Mouse (Mus musculus) layer of hippocampus, adult 6 months (tissue): ENCODE results near the gene Gm6812. TPM values are rescaled to one million over a fixed set of nuclear protein-coding genes. Genes with fewer than 3 reads are reported as not detected.

ENCODE experiments used
- long read RNA-seq, 2 experiments: library from polyadenylated mRNA; unstranded; transcript quantifications; one replicate each; pipeline ENCODE4 v2.0.0; 2019 to 2020
- polyA plus RNA-seq: library from polyadenylated mRNA; unstranded; fragments of <200 nt; fragmentation: Nextera tagmentation; gene quantifications from 2 replicates; pipeline ENCODE4 v1.2.3, GENCODE M21; 2021

Gm6812 gene
- not detected in 2 replicates for polyA plus RNA-seq
- long read RNA-seq, experiment 1, result 0 reads
- long read RNA-seq, experiment 2, result 0 reads

DNA sequence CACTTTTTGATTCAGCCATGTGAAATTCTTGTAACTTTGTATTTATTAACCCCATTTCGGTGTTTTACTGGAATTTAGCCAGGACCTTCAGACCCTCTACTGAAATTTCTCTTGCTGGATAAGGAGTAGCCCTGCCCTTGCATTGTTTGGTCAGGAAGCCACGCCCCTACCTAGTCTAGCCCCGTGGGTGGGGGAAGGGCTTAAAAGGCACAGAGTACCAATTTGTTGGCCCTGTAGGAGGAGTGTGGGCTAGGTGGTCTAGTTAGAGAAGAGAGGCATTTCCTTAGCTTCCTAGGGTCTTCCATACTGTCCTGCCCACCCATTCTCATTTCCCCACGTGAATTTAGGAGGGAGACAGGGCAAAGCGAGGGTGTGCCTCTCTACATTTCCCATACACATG, at the start of gene Gm6812:
Gm6812 (minus strand) TSS at position 101 of the 400 bp plus-strand sequence.

Other genes starting within 250 kb of the Gm6812 start
- 10.1 and 10.8 TPM in 2 replicates for gene Fmr1, start 214.5 kb downstream of the Gm6812 start, polyA plus RNA-seq
- 0.39 TPM in 1 of 2 replicates, not detected in the other for gene Fmr1nb, start 131.2 kb downstream of the Gm6812 start, polyA plus RNA-seq
- gene Gm14698, start 72.0 kb downstream of the Gm6812 start, polyA plus RNA-seq, result 0.38 and 0.50 TPM in 2 replicates